Mouse (Mus musculus) heart, adult 18-20 months (tissue): ENCODE measurements around the gene Lman2. TPM values are rescaled to one million over a fixed set of nuclear protein-coding genes. Genes with fewer than 3 reads are reported as not detected.

Experiments used
- DNase-seq, 2 experiments: peaks; one replicate each; pipeline ENCODE4 v3.0.0; 2021 to 2022; ENCODE audit warnings: mixed read lengths in 1 of 2
- long read RNA-seq, 2 experiments: library from polyadenylated mRNA; stranded (forward); transcript quantifications; one replicate each; pipeline ENCODE4 v2.0.0; 2021
- total RNA-seq, 2 experiments: library from RNA; stranded (reverse); gene quantifications; 2 replicates each; pipeline ENCODE4 v1.2.3; 2021

The Lman2 gene
- 10 to 100 TPM; 46.7 to 51.6 TPM for total RNA-seq
- long read RNA-seq, experiment 1, full-length matches to known transcripts, result 130 of 147 reads
- long read RNA-seq, experiment 1, partial matches to known transcripts, result 7 of 147 reads
- long read RNA-seq, experiment 1, other reads (novel, unspliced or antisense), result 10 of 147 reads
- long read RNA-seq, experiment 2, full-length matches to known transcripts, result 54 of 67 reads
- long read RNA-seq, experiment 2, partial matches to known transcripts, result 6 of 67 reads
- long read RNA-seq, experiment 2, other reads (novel, unspliced or antisense), result 7 of 67 reads

- DNase-seq, result peak; percentile 97 to 99
Observed at GRCm38 (mm10) chr13:55362453-55363060, at the start of gene Lman2. Gene Lman2 (minus strand): TSS chr13:55362783.

GRCm38 (mm10) chr13:55411826-55412225 is 49.2 kb upstream of the Lman2 start:
- no peak for DNase-seq

DNA sequence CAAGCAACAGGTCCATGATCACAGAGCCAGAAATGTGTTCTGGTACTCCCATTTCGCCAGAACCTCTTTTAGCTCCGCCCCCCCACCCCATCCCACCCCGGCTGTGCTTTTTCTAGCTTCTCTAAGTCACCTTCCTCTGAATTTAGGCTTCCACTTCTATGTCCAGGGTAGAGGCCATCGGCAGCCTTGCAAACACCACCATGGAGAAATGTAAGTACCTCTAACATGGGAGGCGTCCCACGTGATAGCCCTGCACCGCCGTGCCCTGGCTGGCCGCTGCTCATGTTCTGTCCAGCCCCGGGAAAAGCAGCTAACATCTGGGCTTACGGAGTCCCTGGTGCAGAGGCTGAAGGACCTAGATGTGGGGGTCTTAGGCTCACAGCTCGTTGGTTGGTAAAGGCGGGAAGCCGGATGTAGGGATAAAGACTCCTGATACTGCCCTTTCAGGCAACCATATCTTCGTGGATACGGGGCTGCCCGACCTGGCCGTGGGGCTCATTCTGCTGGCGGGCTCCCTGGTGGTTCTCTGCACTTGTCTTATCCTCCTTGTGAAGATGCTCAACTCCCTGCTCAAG is 46.0 kb upstream of the Lman2 start:
- no peak for DNase-seq

DNA sequence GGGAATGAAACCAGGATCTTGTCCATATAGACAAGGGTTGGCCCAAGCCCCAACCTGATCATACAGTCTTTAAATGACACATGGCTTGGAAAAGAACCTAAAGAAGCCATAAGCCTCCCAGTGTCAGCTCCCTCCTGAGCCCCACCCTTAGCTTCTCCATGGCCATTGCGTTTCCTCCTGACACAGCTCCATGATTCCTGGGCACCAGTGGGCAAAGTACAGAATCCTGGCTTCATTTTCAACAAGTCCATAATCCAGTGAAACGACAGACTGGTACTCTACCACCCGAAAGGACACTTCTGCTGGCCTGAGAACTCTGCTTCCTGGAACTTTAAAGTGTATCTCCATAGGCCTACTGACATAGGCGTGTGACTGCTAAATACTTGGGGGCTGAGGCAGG is 44.8 kb upstream of the Lman2 start:
- no peak for DNase-seq

DNA sequence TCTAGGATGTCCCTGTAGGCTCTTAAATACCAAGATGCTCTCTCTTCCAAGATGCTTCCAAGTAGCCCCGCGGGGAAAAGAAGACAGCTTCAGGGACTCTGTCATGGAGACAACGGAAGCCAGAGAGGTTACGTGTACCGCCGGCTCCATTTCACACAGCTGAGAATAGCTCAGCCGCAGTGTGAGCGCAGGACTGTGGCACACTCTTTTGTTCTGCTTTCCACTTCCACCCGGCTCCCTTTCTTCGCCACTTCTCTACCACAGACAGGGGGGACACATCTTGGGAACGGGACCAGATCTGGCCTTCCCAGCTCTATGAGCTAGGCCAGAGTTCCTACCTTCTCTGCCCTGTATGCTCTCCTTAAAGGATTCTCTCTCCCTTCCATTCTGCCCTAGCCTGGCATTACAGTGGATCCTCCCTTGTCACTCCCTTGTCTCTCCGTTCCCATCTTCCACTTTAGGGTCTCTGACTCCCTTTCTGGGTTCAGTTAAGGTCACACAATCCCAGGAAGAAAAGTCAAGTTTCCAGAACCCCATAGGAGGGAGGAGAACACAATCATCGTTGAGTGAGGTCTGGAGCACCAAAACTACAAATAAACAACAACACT is 43.3 kb upstream of the Lman2 start:
- no peak for DNase-seq

DNA sequence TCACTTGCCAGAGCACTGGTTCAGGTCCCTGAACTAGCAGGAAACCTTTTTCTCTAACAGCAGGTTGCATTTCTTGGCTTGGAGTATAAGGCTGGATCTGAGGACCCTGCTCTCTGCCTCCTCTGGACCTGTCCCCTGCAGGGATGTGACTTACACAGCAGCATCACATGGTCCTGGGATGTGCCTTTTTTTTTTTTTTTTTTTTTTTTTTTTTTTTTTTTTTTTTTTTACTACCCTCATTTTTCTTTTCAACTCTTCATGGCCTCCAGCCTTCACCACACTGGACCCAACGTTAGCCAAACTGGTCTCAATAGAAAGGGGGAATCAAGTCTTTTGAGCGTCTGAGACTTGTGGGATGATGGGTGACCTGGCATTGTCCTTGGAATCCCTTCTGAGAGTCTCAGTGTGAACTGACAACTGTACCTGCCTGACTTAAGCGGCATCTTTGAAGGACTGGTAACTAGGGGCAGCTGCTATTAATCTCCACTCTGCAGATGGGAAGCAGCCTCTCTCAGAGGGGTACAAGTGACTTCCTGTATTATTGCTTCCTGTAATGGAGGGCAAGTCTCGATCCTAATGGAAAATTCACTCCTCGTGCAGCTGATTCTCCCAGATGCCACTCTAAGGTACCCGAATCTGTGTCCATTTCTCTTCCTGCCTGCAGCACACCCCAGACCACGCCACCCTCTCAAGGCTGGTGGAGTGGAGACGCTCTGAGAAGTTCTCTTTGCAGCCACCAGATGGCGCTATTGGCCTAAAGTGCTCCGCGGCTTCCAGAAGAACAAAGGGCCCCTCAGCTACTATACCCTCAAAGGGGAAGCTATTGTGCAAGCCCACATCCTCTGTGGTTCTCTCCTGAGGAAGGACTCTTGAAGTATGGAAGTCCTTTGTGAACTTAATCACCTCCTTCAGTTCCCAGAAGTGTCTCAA is 42.5 kb upstream of the Lman2 start:
- peak; percentile 78 to 84 for DNase-seq

- no peak for DNase-seq
Observed at GRCm38 (mm10) chr13:55403935-55404852, 41.6 kb upstream of the Lman2 start.

GRCm38 (mm10) chr13:55403266-55403665 is 40.7 kb upstream of the Lman2 start:
- no peak for DNase-seq

DNA sequence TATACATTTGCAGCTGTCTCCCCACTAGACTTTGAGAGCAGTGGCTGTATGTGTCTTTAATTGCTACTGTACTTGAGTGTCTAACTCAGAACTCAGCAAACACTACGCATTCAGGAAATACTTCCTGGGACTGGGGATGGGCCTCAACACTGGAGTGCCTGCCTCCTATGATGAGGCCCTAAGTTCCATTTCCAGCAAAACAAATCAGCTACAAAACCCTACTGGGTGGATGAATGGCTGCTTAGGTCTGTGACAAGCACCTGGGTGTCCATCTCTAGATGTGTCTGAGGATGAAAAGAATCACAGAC is 37.4 kb upstream of the Lman2 start:
- DNase-seq, result no peak

GRCm38 (mm10) chr13:55399300-55400038 is 36.9 kb upstream of the Lman2 start:
- DNase-seq, result no peak

GRCm38 (mm10) chr13:55398088-55398487 is 35.5 kb upstream of the Lman2 start, which contains the start of gene Slc34a1:
Gene Slc34a1 (plus strand): TSS chr13:55398187.
- no peak for DNase-seq

DNA sequence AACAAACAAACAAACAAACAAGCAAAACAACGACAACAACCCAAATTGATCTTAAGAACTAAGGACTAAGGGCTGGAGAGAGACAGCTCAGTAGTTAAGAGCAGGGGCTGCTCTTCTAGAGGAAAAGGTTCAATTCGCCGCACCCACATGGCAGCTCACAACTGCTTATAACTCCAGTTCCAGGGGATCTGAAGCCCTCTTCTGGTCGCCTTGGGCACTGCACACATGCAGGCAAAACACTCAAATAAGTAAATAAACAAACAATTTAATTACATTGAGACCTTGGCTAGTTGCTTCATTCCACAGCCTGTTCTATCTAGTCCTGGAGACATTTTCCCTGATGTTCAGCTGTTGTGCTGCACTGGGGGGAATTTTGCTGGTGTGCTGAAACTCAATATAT is 30.4 kb upstream of the Lman2 start:
- DNase-seq, result no peak

DNA sequence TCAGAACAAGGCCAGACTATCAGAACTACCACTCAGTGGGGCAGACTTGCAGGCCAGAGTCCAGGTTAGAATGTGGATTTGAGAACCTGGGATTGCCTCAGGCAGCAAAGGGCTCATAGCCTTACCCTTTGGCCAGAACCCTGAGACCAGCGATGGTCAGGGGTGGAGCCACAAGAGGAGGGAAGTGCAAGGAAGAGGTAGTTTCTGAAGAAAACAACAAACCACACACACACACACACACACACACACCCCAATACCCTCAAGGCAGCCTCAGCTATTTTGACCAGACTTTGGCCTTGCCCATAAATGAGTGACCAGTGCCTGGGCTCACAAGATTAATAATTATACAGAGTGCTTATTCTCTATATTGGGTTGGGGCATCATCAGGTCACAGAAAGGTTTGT is 29.0 kb upstream of the Lman2 start:
- DNase-seq, result no peak

DNA sequence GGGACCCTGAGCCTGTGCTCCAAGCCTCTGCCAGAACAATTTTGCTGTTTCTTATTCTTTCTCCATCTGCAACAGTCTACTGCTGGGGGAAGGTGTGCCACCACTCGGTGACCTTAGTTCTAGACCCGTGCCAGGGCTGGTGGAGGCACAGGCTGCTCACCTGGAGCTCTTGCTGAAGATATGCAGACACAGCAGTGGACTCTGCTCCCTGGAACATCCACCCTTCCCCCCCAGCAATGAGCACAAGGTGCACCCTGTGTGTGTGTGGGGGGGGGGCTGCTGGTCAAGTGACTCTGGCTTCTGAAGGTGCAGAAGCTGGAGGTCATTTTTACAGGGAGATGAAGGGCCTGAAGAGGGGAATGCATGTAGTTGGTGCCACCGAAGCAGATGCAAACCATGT is 28.1 kb upstream of the Lman2 start:
- no peak for DNase-seq

- DNase-seq, result no peak
Observed at GRCm38 (mm10) chr13:55381790-55382189, 19.2 kb upstream of the Lman2 start.

GRCm38 (mm10) chr13:55378907-55379580 is 16.5 kb upstream of the Lman2 start:
- DNase-seq, result no peak

DNA sequence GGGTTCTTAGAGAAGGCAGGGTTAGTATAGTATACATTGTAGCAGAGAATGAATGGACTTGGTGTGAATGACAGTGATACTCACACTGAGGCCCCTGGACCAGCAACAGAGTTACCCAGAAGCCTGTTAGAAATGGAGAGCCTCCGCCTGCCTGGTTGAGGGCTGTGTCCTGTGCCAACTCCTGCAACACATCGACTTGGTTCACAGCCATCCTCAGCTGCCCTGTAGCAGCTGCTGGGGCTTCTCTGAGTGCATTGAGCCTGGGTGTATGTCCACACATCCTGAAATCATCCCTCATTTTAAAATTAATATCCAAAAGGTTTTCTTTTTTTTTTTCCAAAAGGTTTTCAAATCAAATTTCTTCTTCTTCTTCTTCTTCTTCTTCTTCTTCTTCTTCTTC is 13.3 kb upstream of the Lman2 start:
- DNase-seq, result no peak

DNA sequence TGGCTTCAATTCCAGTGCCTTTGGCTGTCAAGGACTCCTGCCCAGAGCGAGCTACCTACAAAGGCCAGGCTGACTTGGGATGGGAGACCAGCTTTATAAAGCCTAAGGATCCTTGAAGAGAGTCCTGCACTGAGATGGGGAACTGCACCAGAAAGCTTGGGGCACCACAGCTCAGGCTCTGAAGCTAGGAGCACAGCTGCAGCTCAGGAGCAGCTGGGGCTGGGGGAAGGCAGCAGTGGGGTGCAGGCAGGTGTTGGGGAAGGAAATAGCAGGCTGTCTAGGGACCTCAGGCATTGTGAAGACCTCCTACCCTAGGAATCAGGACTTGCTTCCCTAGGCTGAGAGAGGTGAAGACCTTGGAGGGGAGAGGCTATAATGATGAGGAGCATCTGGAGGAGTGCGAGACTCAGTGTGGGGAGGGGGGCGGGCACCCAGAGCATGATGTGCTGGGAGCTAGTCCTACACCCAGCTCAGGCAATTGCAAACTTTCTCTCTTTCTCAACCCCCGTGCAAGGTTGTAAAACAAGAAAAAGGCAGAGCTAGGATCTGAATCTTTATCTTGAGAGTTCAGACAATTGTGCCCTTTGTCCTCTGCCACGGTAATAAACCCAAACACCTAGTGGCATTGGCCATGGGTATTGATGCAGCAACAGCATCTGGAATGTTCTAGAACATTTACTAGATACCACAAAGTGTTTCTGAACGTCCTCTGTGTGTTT is 11.8 kb upstream of the Lman2 start:
- no peak for DNase-seq

DNA sequence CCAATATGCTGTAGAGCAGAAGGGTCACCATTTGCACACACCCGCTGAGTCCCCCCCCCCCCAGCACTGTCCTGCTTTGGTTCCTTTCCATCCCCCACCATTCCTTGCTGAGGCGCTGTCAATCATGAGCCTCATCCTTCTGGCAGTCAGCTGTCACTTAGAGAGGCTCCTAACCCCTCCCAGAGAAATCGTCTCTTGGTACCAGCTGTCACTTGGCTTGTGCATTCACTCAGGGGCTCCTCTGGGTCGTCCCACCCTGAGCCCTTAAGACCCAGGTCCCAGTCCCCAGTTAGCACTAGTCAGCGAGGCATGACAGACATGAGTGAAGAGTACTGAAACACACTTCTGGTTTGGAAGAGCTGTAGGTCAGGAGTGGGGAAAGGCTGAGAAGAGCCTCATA is 9.2 kb upstream of the Lman2 start:
- no peak for DNase-seq
